Mouse (Mus musculus) lung, adult 10 weeks (tissue): ENCODE results near the gene Arid4a. TPM values are rescaled to one million over a fixed set of nuclear protein-coding genes. Genes with fewer than 3 reads are reported as not detected.

Experiments
- polyA plus RNA-seq: library from polyadenylated mRNA; stranded (reverse); fragments of 350-450 nt; fragmentation: Illumina TruSeq; extraction: RNeasy Lipid Tissue Mini Kit (QIAGEN cat#74804); gene quantifications from one replicate; pipeline ENCODE4 v1.2.3, GENCODE M21; 2014; ENCODE audit warnings: low read depth, low replicate concordance; ENCODE audit not compliant: insufficient read depth

Gene Arid4a
- polyA plus RNA-seq = 6.8 TPM

DNA sequence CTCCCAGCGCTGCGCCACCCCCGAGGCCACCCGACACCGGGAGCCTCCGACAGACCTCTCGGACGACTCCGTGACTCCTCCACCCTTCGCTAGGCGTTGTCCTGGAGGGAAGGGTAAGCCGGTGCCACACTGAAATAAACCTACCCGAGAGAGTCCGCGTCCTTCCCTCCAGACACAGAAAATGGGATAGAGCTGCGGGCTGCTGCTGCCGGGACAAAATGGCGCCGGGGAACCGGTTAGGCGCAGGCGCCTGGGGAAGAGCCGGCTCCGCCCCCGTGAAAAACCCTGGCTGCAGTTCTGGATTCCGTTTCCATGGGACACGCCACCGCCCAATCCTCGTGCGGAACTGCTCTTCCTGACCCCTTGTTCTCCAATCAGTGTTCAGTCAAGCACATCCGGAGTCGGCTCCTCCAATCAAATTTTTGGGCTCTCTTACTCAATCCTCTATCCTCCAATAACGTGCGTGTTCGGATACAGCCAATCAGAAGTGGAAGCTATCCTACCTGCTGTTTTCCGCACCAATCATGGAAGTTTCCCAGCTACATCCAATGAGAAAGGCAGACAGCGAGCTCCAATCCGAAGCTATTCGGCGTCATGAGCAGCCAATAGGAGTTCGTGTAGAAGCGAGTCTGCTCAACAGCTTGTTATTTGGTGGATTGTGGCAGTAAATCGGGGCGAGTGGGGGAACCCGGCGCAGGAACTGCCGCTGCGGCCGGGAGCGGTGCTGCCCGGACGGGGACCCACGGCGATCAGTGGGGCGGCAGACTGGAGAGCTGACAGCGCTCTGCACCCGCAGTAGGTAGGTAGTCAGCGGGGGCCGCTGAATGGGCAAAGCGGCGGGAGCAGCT is at the start of gene Arid4a:
Gene Arid4a, plus strand, starts transcription at position 628 of the 848 bp plus-strand sequence.

DNA sequence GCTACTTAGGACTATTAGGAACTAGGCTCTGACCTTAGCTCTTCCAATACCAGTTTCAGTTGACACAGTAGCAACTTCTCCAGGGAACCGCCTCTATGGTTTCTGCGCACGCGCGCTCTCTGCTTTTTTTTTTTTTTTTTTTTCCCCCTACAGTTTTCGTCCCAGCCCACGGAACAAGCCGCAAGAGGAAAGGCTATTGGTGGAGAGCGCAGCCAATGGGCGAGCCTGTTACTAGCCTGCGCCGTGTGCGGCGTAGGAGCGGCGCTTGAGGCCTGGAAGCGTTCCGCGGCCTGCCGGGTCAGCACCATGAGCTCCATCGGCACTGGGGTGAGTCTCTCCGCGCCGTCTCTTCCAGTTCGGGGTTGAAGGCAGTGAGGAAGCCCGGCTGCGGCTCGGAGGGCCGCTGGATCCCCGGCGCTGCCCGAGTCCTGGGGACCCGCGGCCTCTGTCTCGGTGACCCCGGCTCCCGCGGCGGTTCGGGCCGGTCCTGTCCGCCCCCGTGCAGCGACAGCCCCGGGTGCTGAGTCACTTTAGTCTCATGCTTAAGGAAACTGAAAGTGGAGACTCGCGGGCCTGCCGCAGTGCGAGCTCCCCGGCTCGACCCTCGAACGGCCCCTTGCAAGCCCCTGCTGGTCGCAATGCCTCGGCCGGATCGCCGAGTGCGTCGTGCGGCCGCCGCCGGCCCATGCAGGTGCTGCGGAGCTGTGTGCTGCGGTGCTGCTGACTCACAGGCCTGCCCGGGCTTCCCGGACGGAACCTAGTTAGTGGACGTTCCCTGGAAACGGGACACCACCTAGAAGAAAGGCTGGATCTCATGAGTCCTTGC is 41.1 kb upstream of the Arid4a start, which contains the start of gene Psma3:
Gene Psma3, plus strand, starts transcription at position 181 of the 826 bp plus-strand sequence.

DNA sequence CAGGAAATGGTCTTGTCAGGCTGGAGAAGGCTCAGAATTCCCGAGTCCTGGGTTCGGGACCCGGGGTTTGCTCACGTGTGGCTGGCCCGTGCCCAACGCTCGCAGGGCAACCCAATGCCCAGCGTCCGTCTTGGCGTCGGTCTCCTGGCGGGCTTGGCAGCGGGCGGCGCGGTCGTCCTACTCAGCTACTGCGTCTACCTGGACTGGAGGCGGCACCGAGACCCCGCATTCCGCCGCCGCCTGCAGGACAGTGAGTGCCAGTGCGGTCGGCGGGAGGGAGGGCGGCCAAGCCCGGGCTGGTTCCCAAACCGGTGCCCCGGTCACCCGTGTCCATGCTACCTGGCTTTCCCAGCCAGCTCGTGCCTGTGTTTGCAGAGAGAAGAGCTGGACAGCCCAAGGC is 95.5 kb downstream of the Arid4a start, which contains the start of gene Tomm20l:
Gene Tomm20l, plus strand, starts transcription at position 98 of the 400 bp plus-strand sequence.

DNA sequence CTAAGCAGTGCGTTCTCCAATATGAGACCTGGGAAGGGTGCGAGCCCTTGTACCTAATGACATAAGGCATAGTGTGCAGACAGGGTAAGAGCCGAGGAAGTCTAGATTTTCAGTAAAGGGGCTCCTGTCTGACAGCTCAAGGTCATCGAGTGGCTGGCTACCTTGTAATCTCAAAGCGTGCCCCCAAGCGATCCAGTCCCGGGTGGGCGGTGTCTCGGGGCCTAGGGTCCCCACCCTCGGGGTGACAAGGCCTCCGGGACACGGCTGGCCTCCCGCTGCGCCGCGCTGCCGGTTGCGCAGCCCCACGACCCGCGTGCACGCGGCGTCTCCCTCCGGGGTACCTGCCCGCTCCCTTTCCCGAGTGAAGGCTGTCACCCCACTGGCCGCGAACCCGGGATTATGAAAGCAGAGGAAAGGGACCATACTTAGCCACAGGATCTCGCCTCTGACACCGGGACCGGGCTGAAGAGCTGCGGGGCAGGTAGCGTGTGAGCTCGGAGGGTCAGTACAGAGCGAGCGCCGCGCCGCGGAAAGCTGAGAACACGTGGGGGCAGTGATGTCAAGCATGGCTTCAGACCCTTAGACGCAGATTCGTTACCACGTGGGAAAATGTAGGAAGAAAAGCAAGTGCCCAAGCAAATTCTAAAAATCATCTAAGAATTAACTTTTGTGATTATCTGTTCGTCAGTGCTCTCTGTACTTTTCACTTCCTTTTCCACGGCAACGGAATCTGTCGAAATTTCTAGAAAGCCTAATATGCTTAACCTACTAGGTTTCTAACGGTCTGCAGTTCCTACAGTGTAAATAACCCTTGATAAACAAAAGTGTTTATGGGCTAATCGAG is 120.6 kb downstream of the Arid4a start, which contains the start of the genes Timm9 and 2700049A03Rik:
Gene Timm9, minus strand, starts transcription at position 555 of the 844 bp plus-strand sequence.
Gene 2700049A03Rik, plus strand, starts transcription at position 719 of the 844 bp plus-strand sequence.

Other genes starting within 250 kb of the Arid4a start
- 19.2 TPM for gene Frmd6, start 190.5 kb upstream of the Arid4a start, polyA plus RNA-seq
- 103 TPM for gene Actr10, start 78.1 kb upstream of the Arid4a start, polyA plus RNA-seq
- 256 TPM for gene Psma3, start 41.4 kb upstream of the Arid4a start, polyA plus RNA-seq
- not detected for gene Tomm20l, start 95.4 kb downstream of the Arid4a start, polyA plus RNA-seq
- gene Timm9, start 120.7 kb downstream of the Arid4a start, polyA plus RNA-seq = 20.6 TPM
- 1.6 TPM for gene 2700049A03Rik, start 120.9 kb downstream of the Arid4a start, polyA plus RNA-seq